Mouse (Mus musculus) thymus, postnatal 36 days (tissue): Measurements from ENCODE around the gene Tcam1.
A peak's percentile ranks its signal among the peaks of the same experiment; 100 is the strongest.

Experiments used
- DNase-seq, 2 experiments: peaks; one replicate each; pipeline ENCODE4 v3.0.0; 2022; ENCODE audit warnings: mixed read lengths in 2 of 2

The Tcam1 gene

GRCm38 (mm10) chr11:106318406-106319366 lies 42.2 kb downstream of the Tcam1 start:
- DNase-seq = peak; percentile 32 to 42

- no peak for DNase-seq
Observed at GRCm38 (mm10) chr11:106324858-106325257, 48.4 kb downstream of the Tcam1 start.

- DNase-seq = peak; percentile 75 to 76
Observed at GRCm38 (mm10) chr11:106325566-106326206, 49.2 kb downstream of the Tcam1 start.

GRCm38 (mm10) chr11:106326475-106326874 lies 50.0 kb downstream of the Tcam1 start:
- DNase-seq = no peak

GRCm38 (mm10) chr11:106328521-106328920 lies 52.0 kb downstream of the Tcam1 start:
- DNase-seq = no peak

GRCm38 (mm10) chr11:106329128-106329527 lies 52.7 kb downstream of the Tcam1 start:
- DNase-seq = no peak

GRCm38 (mm10) chr11:106329682-106330081 lies 53.2 kb downstream of the Tcam1 start:
- DNase-seq = peak; percentile 59 to 64

GRCm38 (mm10) chr11:106332458-106332857 lies 56.0 kb downstream of the Tcam1 start:
- no peak for DNase-seq

- DNase-seq = no peak
Observed at GRCm38 (mm10) chr11:106334066-106334465, 57.6 kb downstream of the Tcam1 start.

GRCm38 (mm10) chr11:106338029-106338428 lies 61.6 kb downstream of the Tcam1 start:
- DNase-seq = no peak
